Mouse (Mus musculus): Measurements from ENCODE around the gene Chpt1.

GRCm38 (mm10) chr10:88460122-88460820 lies 43.6 kb downstream of the Chpt1 start:
- TF ChIP-seq CTCF (IDR thresholded peaks at IDR 0.05; ENCODE audit: control insufficient read depth, insufficient read depth, insufficient read length) (no peak), MYOG (IDR thresholded peaks at IDR 0.05; ENCODE audit: control insufficient read depth, extremely low read depth, insufficient read length) (no peak)

Measured in C2C12 (cell line).